Mouse (Mus musculus): ENCODE results near the gene Arl16.

- TF ChIP-seq CTCF (IDR thresholded peaks at IDR 0.05; ENCODE audit: low read depth) (no peak), EP300 (IDR thresholded peaks at IDR 0.05; ENCODE audit: low read depth) (no peak)
Observed at GRCm38 (mm10) chr11:120500357-120500756, 33.0 kb upstream of the Arl16 start.

Measured in liver, embryonic 14.5 days (tissue).